Mouse (Mus musculus) stomach, postnatal 0 days (tissue): ENCODE measurements at regions not wholly inside any gene's neighbourhood (a gene's known extent, or its start where the extent isn't known, plus 50 kb on each side); places are given as distances from the start of the nearest gene placed in this dataset.

Experiments
- ATAC-seq: fragments of 200-750 bp; cut with Nextera tagmentation; 2 replicates; pipeline ENCODE4 v1.8.0; 2017; ENCODE audit not compliant: low FRiP score, low TSS enrichment
- DNase-seq: peaks from one replicate; pipeline ENCODE4 v3.0.0-alpha.2; 2016; ENCODE audit warnings: low spot score
- H3K27ac ChIP-seq: fragments of 300-500 bp; sonication (generic); replicated peaks from 2 replicates; pipeline ENCODE4 v1.5.1; 2014; ENCODE audit warnings: mild to moderate bottlenecking, control low read depth
- H3K27me3 ChIP-seq: fragments of 300-500 bp; sonication (generic); 2 replicates; pipeline ENCODE4 v1.6.1; 2014; ENCODE audit warnings: low read length; ENCODE audit not compliant: control insufficient read depth, insufficient read depth
- H3K36me3 ChIP-seq: fragments of 300-500 bp; sonication (generic); 2 replicates; pipeline ENCODE4 v1.6.1; 2014; ENCODE audit warnings: low read length, mixed read lengths; ENCODE audit not compliant: control insufficient read depth, insufficient read depth
- H3K4me1 ChIP-seq: fragments of 300-500 bp; sonication (generic); replicated peaks from 2 replicates; pipeline ENCODE4 v1.6.1; 2014; ENCODE audit warnings: antibody characterized with exemption; ENCODE audit not compliant: control insufficient read depth, insufficient read depth
- H3K4me2 ChIP-seq: fragments of 300-500 bp; sonication (generic); replicated peaks from 2 replicates; pipeline ENCODE4 v1.6.1; 2014; ENCODE audit warnings: low read depth, mild to moderate bottlenecking, control low read depth, moderate library complexity
- H3K4me3 ChIP-seq: fragments of 300-500 bp; sonication (generic); 2 replicates; pipeline ENCODE4 v1.5.1; 2014; ENCODE audit warnings: low read depth, low read length, control low read depth
- H3K9ac ChIP-seq: fragments of 300-500 bp; sonication (generic); 2 replicates; pipeline ENCODE4 v1.6.1; 2014; ENCODE audit warnings: mild to moderate bottlenecking, low read length, control low read depth, mixed read lengths
- H3K9me3 ChIP-seq: fragments of 300-500 bp; sonication (generic); 2 replicates; pipeline ENCODE4 v1.6.1; 2016; ENCODE audit warnings: low read length; ENCODE audit not compliant: control insufficient read depth
- CTCF ChIP-seq: IDR thresholded peaks from 2 replicates; pipeline ENCODE4 v1.5.1; 2016; ENCODE audit warnings: antibody characterized with exemption, low read depth, mild to moderate bottlenecking, moderate library complexity
- EP300 ChIP-seq: optimal IDR thresholded peaks from 2 replicates; pipeline ENCODE3; 2016; ENCODE audit warnings: antibody characterized with exemption
- WGBS: fragments of 180-500 bp; shearing (Covaris S2); extraction: QIAGEN DNeasy Blood & Tissue Kit; methylation state at CpG from one replicate; pipeline ENCODE4 v1.1.7; 2014; 5-methylcytosine and 5-hydroxymethylcytosine counted together

GRCm38 (mm10) chr13:7353011-7353410 lies 704.4 kb upstream of the Pfkp start:
- Histone ChIP-seq H3K27ac (no peak overlapping the region), H3K9ac (no peak overlapping the region), H3K4me3 (no peak overlapping the region), H3K9me3 (no peaks in the 10 kb centered on the region), H3K4me1 (no peaks in the 10 kb centered on the region), H3K36me3 (no peaks in the 10 kb centered on the region), H3K4me2 (no peak overlapping the region), H3K27me3 (no peaks in the 10 kb centered on the region)
- DNase-seq (no peak), ATAC-seq (no peak)
- TF ChIP-seq CTCF (no peak), EP300 (no peak)
- 72% methylated on average over 4 of the region's 4 CpGs for WGBS

- no peak overlapping the region for H3K27ac ChIP-seq
- no peaks in the 10 kb centered on the region for H3K4me1 ChIP-seq
- no peak for DNase-seq
- WGBS, result 69% methylated on average over 3 of the region's 3 CpGs
- no peaks in the 10 kb centered on the region for H3K9me3 ChIP-seq
- TF ChIP-seq EP300, result no peak
- no peak for TF ChIP-seq CTCF
- no peak overlapping the region for H3K4me2 ChIP-seq
- H3K36me3 ChIP-seq, result no peaks in the 10 kb centered on the region
- no peak overlapping the region for H3K4me3 ChIP-seq
- no peak for ATAC-seq
- H3K9ac ChIP-seq, result no peak overlapping the region
- no peaks in the 10 kb centered on the region for H3K27me3 ChIP-seq
Observed at GRCm38 (mm10) chr13:7357071-7357470, 708.5 kb upstream of the Pfkp start.

- Histone ChIP-seq H3K9ac (no peak overlapping the region), H3K4me1 (no peaks in the 10 kb centered on the region), H3K4me3 (no peak overlapping the region), H3K27ac (no peak overlapping the region), H3K27me3 (no peaks in the 10 kb centered on the region), H3K36me3 (no peaks in the 10 kb centered on the region), H3K9me3 (no peaks in the 10 kb centered on the region), H3K4me2 (no peak overlapping the region)
- no peak for ATAC-seq
- WGBS, result 73% methylated on average over 8 of the region's 8 CpGs
- DNase-seq, result no peak
- TF ChIP-seq CTCF (no peak), EP300 (no peak)
Observed at GRCm38 (mm10) chr13:7373559-7373958, 725.0 kb upstream of the Pfkp start.

- H3K27ac ChIP-seq, result no peak overlapping the region
- no peaks in the 10 kb centered on the region for H3K36me3 ChIP-seq
- no peak overlapping the region for H3K4me2 ChIP-seq
- TF ChIP-seq EP300 (no peak), CTCF (no peak)
- no peak overlapping the region for H3K4me3 ChIP-seq
- 73% methylated on average over 7 of the region's 7 CpGs for WGBS
- no peaks in the 10 kb centered on the region for H3K27me3 ChIP-seq
- H3K4me1 ChIP-seq, result no peaks in the 10 kb centered on the region
- no peak for DNase-seq
- no peaks in the 10 kb centered on the region for H3K9me3 ChIP-seq
- H3K9ac ChIP-seq, result no peak overlapping the region
- no peak for ATAC-seq
Observed at GRCm38 (mm10) chr13:7374993-7375627, 726.5 kb upstream of the Pfkp start.

- ATAC-seq (no peak), DNase-seq (no peak)
- no peaks in the 10 kb centered on the region for H3K4me1 ChIP-seq
- no peak overlapping the region for H3K4me3 ChIP-seq
- no peak overlapping the region for H3K9ac ChIP-seq
- H3K36me3 ChIP-seq, result no peaks in the 10 kb centered on the region
- WGBS, result 44% methylated on average over 3 of the region's 3 CpGs
- no peaks in the 10 kb centered on the region for H3K27me3 ChIP-seq
- TF ChIP-seq CTCF (no peak), EP300 (no peak)
- no peak overlapping the region for H3K27ac ChIP-seq
- H3K4me2 ChIP-seq, result no peak overlapping the region
- H3K9me3 ChIP-seq, result no peaks in the 10 kb centered on the region
Observed at GRCm38 (mm10) chr13:7414342-7415287, 766.0 kb upstream of the Pfkp start.

GRCm38 (mm10) chr13:7427750-7428149 lies 774.9 kb upstream of the Adarb2 start:
- Histone ChIP-seq H3K27me3 (no peaks in the 10 kb centered on the region), H3K4me3 (no peak overlapping the region), H3K4me2 (no peak overlapping the region), H3K36me3 (no peaks in the 10 kb centered on the region), H3K27ac (no peak overlapping the region), H3K9me3 (no peaks in the 10 kb centered on the region), H3K9ac (no peak overlapping the region), H3K4me1 (no peaks in the 10 kb centered on the region)
- no peak for ATAC-seq
- DNase-seq, result no peak
- no peak for TF ChIP-seq EP300
- TF ChIP-seq CTCF, result no peak
